Mouse (Mus musculus) c-Kit-positive CD71-positive TER-119-negative erythroid progenitor cells, embryonic 14.5 days (primary cell): Measurements from ENCODE around the gene Rab36.

Experiments used
- DNase-seq: peaks from one replicate; pipeline ENCODE4 v3.0.0-alpha.2; 2013; ENCODE audit warnings: low read depth

Gene Rab36

DNA sequence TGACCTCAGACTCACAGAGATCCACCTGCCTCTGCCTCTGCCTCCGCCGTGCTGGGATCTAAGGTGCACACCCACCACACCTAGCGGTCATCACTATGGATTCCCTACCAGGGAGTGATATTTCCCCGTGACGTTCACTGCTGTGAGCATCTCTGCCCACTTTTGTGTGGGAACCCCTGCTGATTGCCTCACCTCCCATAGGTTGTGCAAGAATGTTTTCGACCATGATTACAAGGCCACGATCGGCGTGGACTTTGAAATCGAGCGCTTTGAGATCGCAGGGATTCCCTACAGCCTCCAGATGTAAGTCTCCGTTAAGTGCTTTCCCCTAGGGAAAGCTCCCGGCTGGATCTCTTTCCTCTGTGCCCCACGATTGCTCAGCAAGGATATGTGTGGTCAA lies 9.0 kb downstream of the Rab36 start:
- no peak for DNase-seq

DNA sequence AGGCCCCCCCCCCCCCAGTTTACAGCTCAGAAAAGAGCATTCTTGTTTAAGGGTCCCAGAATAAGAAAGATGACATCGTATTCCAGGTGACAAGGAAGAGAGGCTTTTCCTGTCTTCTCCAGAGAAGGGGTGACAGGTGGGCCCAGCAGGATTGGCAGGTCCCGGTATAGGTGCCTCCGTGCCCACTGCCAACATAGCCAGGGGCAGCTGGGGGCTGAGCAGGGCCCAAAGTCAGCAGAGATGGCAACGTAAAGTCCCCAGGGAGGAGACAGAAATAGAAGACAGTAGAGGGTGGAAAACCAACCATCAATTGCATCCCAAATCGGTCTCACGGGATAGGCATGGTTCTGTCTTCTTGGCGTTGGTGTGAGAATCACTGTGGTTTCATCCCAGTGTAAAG lies 11.9 kb downstream of the Rab36 start:
- no peak for DNase-seq

DNA sequence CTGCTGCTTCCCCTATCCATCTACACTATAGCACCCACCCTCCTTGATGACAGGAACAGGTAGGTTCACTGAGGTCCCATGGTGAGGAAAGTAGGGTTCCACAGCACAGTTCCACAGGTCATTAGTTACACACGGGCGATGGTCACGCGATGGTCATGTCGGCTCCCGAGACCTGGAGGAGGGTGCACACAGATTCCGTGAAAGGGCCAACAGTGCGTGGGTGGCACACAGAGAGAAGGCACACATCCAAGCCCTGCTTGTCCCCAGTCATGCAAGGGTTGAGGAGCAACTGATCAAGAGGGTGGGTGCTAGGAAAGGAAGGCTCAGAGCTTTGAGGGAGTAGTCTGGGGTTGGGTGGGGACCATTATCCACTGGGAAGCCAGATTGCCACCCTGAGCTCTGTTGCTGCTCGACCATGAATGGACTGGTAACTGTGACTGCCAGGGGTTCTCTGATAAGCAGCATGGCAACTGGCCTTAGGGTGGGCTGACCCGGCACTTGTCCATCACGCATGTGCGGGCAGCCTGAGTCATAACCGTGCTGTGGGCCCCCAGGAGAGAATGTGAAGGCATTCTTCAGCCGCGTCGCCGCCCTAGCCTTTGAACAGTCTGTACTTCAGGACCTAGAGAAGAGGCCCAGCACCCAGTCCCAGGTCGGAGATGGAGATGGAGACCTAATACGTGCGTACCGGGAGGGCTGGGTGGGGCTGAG lies 14.7 kb downstream of the Rab36 start:
- no peak for DNase-seq

DNA sequence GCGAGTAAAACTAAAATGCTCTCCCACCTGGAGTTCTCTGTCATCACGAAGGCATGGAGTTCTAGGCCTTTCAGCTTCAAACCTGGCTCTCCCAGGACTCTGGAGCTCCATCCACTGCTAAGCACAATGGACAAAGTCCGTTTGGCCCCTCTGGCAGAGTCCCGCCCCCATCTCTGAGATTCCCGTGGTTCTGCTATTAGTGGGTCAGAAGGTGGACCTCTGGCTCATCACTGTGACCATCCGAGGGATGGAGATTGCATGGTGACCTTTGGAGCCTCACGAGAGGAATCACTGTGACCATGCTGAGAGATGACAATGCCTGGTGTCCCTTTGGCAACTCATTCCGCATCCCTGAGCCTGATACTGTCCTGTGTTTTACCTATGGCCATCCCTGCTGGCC lies 16.0 kb downstream of the Rab36 start:
- no peak for DNase-seq

DNA sequence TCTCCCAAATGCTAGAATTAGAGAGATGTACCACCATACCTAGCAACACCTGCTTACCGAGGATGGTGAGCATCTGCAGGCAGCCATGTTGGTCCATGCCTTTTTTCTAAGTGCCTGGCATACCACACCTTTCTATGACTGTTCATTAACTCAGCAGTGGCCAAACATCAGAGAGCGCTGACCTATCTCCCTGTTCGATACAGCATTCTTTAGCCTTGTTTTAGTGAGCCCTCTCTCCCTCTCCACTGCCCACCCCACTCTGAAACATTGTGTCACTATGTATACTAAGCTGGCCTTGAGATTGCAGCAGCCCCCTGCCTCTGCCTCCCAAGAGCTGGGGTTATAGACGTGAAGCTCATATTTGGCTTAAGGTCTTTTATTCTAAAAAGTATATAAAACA lies 16.8 kb downstream of the Rab36 start:
- no peak for DNase-seq

DNA sequence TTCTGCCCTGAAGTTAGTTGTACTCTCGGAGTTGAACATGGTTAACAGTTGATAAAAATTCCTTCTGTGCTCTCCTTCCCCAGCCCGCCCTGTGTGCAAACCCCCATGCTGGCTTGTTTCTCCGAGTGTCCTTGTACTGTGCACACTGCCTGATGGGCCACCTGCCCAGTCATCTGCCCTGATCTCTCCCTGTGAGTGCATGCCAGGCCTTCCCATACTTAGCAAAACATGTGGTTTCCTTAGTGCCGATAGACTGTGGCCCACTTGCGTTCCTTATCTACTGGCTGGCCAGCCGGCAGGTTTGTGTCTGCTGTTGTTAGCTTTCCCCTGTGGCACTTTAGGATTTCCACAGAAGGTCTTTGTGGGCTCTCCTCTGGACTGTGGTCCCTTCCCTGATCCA lies 17.3 kb downstream of the Rab36 start:
- no peak for DNase-seq

DNA sequence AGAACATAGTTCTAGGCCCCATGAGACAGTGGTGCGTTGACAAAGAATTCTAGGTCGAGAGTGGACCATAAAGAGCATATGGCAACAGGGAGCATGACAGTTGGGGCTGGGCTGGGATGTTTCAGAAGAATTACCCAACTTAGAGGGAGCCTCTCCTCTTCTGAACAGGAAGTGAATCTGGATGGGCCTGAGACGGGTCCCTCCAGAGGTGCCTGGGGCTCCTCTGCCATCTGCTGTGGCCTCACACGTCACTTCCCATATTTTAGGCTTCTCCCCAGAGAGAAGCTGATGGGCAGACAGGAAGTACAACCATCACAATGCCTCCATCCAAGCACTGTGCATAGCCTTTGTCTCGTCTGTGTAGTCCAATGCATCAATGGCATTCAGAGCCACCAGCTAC lies 18.8 kb downstream of the Rab36 start:
- DNase-seq: no peak

DNA sequence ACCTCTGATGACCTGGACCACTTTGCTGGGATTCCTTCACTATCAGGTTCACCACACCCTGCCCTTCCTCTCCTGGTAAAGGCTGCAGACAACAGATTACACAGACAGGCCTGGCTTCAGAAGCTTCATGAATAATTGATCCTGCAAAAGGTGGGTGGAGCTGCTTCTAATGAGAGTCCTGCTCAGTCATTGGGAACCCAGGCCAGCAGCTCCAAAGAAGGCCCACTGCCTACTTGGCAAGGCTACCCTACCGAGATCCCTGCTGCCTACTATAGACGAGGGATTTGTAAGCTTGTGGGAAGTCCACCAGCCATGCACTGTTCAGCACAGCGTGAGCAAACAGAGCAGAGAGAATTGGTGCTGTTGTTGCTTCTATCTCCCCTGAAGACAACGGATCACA lies 19.4 kb downstream of the Rab36 start:
- DNase-seq: peak; percentile 20

DNA sequence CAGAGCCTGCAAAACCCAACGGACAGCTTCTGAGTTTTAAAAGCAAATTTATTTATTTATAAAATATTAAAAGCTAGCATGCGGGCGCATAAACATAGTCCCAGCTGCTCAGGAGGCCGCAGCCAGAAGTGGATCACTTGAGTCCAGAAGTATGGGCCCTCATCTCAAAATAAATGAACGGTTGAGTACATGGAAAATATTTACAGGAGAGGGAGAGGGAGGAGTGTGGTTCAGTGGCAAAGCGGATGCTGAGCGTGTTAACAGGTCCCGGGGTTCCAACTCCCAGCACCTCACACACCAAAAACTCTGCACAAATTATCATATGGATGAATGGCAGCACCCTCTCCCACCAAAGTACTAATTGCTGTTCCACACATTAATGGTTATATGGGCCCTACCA lies 21.5 kb downstream of the Rab36 start:
- DNase-seq: no peak

DNA sequence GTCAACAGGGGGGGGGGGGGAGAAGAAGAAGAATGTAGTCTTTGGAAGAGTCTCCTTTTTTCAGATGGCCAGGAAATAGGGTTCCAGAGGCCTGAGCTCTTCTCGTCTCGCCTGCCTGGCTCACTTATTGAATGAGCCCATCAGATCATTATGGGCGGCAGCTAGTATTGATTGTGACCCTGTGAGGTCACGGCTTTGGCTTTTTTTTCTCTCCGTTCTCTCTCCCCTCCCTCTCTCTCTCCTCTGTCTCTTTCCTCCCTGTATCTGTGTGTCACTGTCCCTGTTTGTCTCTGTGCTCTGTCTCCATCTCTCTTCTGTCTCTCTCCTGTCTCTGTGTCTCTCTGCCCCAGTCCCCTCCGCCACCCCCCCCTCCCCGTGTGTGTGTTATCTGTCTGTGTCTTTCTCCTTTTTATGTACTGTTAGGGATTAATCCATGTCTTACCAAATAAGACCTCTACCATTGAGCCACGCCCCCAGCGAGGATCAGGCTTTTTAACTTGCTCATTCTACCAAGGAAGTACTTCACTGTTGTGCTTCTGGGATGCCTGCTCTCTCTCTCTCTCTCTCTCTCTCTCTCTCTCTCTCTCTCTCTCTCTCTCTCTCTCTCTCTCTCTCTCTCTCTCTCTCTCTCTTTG lies 22.0 kb downstream of the Rab36 start:
- DNase-seq: no peak

DNA sequence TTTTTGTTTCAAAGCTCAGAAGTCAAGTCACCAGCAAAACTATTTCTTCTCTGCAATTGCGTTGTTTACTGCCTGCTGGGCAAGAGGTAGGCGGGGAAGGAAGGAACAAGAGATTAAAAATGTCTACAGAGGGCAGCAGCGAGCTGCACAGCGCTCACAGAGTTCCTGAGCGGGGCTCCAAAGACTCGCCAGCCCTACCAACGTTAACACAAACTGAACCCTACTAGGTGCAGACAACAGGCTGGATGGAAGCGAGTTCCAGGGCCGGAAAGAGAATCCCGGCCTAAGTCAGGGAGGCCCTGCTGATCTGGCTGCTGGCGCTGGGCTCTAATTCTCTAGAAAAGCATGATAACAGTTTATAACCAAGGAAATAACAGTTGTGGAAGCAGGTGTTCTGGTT lies 22.5 kb downstream of the Rab36 start:
- peak; percentile 52 for DNase-seq

DNA sequence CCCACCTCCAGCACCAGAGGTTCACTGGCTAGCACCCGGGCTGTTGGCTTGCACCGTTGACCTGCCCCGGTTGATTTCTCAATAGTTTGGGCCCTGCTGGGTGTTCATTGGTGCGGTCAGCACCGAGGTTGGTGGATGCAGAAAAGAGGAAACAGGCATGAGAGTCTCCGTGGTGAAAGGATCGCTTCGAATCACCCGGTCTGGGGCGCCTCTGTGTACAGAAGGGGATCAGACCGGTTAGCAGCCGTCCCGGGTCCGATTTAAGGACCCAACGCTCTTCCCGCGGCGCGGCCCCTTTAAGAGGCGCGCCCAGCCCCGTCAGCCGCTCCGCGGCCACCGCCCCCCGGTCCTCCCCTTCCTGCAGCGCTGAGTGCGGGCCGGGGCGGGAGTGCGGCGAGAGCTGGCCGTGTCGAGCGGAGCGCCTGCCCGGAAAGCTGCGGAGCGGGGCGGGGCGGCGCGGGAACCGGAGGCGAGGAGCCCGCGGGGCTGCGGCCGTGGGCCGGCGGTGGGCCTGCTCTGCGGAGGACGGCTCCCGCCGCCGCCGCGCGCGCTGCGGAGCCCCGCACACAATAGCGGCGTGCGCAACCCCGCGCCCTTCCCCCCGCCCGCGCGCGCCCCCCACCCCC lies 23.5 kb downstream of the Rab36 start, which contains the start of gene Bcr:
Bcr (plus strand) TSS at position 376 of the 626 bp plus-strand sequence.
- DNase-seq: peak; percentile 29

DNA sequence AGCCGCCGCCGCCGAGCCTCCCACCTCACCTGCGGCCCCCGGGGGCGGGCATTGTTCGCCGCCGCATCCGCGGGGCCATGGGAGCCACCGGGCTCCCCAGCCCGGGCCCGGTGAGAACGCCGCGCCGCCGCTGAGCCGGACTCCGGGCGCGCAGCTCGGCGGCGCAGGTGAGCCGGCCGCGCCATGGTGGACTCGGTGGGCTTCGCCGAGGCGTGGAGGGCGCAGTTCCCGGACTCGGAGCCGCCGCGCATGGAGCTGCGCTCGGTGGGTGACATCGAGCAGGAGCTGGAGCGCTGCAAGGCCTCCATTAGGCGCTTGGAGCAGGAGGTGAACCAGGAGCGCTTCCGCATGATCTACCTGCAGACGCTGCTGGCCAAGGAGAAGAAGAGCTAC lies 24.0 kb downstream of the Rab36 start:
- DNase-seq: no peak

DNA sequence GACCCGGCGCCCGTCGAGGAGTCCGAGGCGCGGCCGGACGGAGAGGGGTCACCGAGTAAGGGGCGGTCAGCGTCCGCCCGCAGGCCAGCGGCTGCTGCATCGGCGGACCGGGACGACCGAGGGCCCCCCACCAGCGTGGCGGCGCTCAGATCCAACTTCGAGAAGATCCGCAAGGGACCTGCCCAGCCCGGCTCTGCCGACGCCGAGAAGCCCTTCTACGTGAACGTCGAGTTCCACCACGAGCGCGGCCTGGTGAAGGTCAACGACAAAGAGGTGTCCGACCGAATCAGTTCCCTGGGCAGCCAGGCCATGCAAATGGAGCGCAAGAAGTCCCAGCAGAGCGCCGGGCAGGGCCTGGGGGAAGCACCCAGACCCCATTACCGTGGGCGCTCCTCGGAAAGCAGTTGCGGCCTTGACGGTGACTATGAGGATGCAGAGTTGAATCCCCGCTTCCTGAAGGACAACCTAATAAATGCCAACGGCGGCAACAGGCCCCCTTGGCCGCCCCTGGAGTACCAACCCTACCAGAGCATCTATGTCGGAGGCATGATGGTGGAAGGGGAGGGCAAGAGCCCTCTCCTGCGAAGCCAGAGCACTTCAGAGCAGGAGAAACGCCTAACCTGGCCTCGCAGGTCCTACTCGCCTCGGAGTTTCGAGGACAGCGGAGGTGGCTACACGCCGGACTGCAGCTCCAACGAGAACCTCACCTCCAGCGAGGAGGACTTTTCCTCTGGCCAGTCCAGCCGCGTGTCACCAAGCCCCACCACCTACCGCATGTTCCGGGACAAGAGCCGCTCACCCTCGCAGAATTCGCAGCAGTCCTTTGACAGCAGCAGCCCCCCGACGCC lies 24.7 kb downstream of the Rab36 start:
- DNase-seq: no peak

DNA sequence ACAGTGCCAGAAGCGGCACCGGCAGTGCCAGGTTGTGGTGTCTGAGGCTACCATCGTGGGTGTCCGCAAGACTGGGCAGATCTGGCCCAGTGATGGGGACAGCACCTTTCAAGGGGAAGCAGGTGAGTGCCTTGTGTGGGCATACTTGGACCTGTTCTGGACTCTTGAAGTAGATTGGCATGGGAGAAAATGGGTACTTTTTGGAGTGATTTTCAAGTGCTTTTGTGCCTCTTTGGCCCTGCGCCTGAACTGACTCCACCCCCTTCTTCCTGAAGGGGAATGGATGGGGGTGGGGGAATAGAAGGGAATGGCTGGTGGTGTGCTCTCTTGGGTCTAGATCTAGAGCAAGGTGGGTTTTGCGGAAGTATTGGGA lies 25.3 kb downstream of the Rab36 start:
- DNase-seq: no peak

DNA sequence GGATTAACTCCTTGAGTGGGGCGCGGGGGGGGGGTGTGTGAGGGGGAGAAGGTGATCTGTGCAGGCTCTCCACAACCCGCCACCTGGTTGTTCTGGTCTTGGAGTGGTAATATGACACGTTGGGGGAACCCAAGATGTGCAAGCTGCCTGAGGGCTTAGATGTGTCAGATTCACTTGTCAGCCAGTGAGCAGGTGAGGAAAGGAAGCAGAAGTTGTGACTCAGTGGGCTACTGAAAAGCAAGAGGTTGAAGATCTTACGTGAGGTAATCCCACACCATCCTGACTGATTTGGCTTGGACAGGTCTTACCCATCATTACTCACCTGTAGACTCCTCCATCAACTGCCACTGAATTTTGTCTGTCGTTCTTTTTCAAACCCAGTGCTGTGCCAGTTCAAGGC lies 25.8 kb downstream of the Rab36 start:
- no peak for DNase-seq

DNA sequence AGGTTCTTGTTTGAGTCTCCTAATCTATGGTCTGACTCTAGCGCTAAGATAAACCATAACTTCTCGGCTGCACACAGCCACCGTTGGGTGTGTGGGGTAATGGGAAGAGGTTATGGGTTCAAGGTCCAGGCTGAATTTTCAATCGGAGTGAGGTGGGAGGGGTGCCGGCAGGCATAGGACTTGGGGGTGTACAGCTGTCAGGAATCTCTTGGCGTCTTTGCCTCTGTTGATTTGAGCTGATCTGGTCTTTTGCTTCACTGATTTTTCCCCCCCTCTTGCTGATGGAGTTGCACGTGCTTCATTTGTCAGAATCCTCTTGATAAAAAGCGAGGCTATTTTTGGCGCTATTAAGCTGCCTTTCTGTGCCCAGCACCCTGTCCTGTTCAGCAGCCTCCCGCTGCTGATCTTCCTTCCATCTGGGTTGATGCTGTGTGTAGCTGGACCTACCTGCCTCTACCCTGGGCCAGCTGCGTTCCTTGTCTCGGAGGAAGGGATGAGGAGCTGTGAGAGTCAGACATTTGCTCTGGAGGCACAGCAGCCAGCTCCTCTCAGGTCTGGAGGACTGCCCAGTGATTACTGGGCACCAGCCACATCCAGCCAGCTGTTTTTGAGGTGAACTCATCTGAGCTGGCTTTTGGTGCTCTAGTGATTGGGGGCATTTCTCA lies 26.6 kb downstream of the Rab36 start:
- DNase-seq: no peak

DNA sequence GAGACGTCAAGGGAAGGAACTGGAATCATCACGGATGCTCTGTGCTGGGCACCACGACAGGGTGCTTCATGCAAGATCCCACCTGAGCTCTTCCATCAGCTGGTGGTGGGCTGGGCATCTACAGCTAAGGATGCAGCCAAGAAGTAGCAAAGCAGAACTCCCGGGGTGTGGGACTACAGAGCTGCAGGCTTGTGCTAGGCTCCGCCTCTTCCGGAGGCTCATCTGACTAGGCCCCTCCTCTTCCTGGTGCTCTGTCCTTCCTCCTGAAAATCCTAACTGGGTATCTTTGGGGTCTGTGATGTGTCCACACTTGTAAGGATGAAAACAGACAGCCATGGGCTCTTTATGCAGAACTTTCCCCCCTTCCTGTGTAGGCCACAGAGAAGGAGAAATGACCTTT lies 28.8 kb downstream of the Rab36 start:
- DNase-seq: no peak

DNA sequence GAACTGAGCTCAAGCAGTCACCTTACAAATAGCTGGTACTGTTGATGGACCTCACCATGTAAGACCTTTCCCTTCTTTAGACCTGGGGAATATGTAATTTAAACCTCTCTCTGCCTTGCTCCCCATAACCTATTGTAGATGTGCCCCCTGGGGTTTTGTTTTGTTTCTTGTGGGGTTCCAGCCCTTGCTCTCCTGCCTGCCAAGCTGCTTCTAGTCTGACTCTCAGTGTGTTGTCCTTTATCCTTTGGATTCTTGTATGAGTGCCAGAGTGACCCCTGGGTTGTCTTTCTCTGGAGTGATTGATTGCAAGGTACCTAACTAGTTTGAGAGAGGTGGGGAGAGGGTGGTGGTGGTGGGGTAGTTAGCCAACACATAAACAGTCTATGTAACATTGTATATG lies 30.6 kb downstream of the Rab36 start:
- no peak for DNase-seq

DNA sequence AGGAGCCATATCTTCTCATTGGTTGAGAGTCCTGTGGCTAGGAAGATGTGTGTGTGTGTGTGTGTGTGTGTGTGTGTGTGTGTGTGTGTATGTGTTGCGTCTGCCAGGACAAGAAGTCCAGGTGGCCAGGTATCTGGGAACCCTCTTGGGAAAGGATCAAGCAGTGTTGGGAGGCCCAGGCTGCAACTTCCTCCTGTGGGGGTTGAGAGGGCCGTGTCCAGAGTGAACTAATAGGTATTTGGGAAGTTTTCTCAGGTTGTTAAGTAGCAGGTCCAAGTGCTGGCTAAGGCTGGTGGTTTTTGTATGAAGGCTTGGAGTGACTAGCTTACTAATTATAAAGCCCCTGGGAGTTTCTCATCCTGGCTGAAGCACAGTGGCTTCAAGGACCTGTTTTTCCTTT lies 31.2 kb downstream of the Rab36 start:
- DNase-seq: no peak

DNA sequence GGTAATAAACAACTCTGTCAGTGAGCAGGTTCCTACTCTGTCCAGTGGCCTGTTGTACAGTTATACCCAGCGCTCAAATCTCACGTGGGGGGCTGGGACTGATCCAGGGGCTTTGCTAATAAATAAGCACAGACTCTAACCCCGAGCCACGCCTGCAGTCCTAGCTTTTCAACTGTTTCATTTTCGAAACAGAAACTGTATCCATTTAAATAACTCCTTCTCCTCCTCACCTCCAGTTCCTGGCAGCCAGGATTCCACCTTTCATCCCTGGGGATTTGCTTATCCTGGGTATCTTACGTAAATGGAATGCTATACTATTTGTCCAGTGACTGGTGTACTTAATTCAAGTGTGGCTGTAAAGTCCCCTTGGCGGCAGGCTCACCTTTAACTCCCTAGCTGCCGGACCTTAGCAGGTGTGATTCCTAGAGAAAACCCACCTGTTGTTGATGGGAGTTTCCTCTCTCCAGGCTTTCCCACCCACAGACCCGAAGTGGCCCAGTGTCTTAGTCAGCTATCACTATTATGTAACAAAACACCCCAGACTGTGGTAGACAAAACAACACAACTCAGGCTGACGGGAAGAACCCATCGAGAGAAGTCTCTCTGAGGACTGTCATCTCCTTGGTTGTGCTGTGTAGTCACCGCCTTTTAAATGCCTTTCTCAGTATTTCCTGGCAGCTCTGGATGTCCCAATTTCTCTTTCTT lies 31.9 kb downstream of the Rab36 start:
- DNase-seq: no peak
